Mouse (Mus musculus): ENCODE data around the gene Tfe3.
"Not testable (repeated sequence)": the region's sequence is repeated elsewhere in the genome, so short reads cannot be mapped to it uniquely, and the experiment has no call there.

Gene Tfe3

GRCm38 (mm10) chrX:7753627-7754026, 8.7 kb upstream of the Tfe3 start:
- peak; percentile 46 for DNase-seq (ENCODE audit: low spot score)

GRCm38 (mm10) chrX:7762921-7763197, 499 bp downstream of the Tfe3 start:
- no peak for DNase-seq (ENCODE audit: low spot score)

- no peak for DNase-seq (ENCODE audit: low spot score)
Observed at GRCm38 (mm10) chrX:7763631-7764393, 1.5 kb downstream of the Tfe3 start.

- DNase-seq (ENCODE audit: low spot score) = no peak
Observed at GRCm38 (mm10) chrX:7764657-7765280, 2.4 kb downstream of the Tfe3 start.

- no peak for DNase-seq (ENCODE audit: low spot score)
Observed at GRCm38 (mm10) chrX:7765281-7765670, 2.9 kb downstream of the Tfe3 start.

- DNase-seq (ENCODE audit: low spot score) = no peak
Observed at GRCm38 (mm10) chrX:7765764-7766163, 3.4 kb downstream of the Tfe3 start.

- DNase-seq (ENCODE audit: low spot score) = no peak
Observed at GRCm38 (mm10) chrX:7769302-7770017, 7.1 kb downstream of the Tfe3 start.

GRCm38 (mm10) chrX:7772766-7773165, 10.4 kb downstream of the Tfe3 start:
- peak; percentile 18 for DNase-seq (ENCODE audit: low spot score)

- DNase-seq (ENCODE audit: low spot score) = no peak
Observed at GRCm38 (mm10) chrX:7775501-7776205, 13.3 kb downstream of the Tfe3 start.

- DNase-seq (ENCODE audit: low spot score) = peak; percentile 24
Observed at GRCm38 (mm10) chrX:7776329-7777082, 14.1 kb downstream of the Tfe3 start.

- no peak for DNase-seq (ENCODE audit: low spot score)
Observed at GRCm38 (mm10) chrX:7778450-7779244, 16.3 kb downstream of the Tfe3 start.

- no peak for DNase-seq (ENCODE audit: low spot score)
Observed at GRCm38 (mm10) chrX:7779294-7779693, 16.9 kb downstream of the Tfe3 start.

- DNase-seq (ENCODE audit: low spot score) = no peak
Observed at GRCm38 (mm10) chrX:7782603-7783092, 20.3 kb downstream of the Tfe3 start.

GRCm38 (mm10) chrX:7789542-7790136, 27.3 kb downstream of the Tfe3 start, which contains the start of gene Gripap1:
Gripap1 (plus strand) TSS chrX:7789765.
- DNase-seq (ENCODE audit: low spot score) = peak; percentile 81

- DNase-seq (ENCODE audit: low spot score) = no peak
Observed at GRCm38 (mm10) chrX:7790309-7790708, 27.9 kb downstream of the Tfe3 start.

- peak; percentile 16 for DNase-seq (ENCODE audit: low spot score)
Observed at GRCm38 (mm10) chrX:7793361-7793760, 31.0 kb downstream of the Tfe3 start.

GRCm38 (mm10) chrX:7795016-7795415, 32.7 kb downstream of the Tfe3 start:
- no peak for DNase-seq (ENCODE audit: low spot score)

GRCm38 (mm10) chrX:7797327-7797726, 35.0 kb downstream of the Tfe3 start:
- DNase-seq (ENCODE audit: low spot score) = no peak

- DNase-seq (ENCODE audit: low spot score) = not testable (repeated sequence)
Observed at GRCm38 (mm10) chrX:7802157-7802556, 39.8 kb downstream of the Tfe3 start.

- peak; percentile 35 for DNase-seq (ENCODE audit: low spot score)
Observed at GRCm38 (mm10) chrX:7815016-7815415, 52.7 kb downstream of the Tfe3 start.
